ENCODE assay signal across 16 mouse cellular contexts in genomic region chrX:99560699-99561098, GRCm38 (mm10).
DNase-seq lines count a peak whose midpoint lies in the region; ATAC-seq lines count a peak whose summit lies in the region.
"Had no signal": no experiment of that assay in that cellular context is flagged by ENCODE, and none has a peak within 500 bp of the region (broad histone marks: within the 10 kb centered on the region; RNA-seq: fewer than 3 reads in every experiment).

No protein-coding gene starts in this region.

- no peaks in the 10 kb centered on the region for H3K36me3 ChIP-seq in forebrain, embryonic 10.5 days (replicated peaks)
- no peaks in the 10 kb centered on the region for H3K36me3 ChIP-seq in forebrain, embryonic 11.5 days (ENCODE audit: control insufficient read depth, insufficient read depth, low read length)
- no peaks in the 10 kb centered on the region for H3K36me3 ChIP-seq in midbrain, embryonic 10.5 days
- H3K36me3 ChIP-seq in midbrain, embryonic 15.5 days (replicated peaks) = no peaks in the 10 kb centered on the region
- H3K36me3 ChIP-seq in forebrain, embryonic 15.5 days = no peaks in the 10 kb centered on the region
- no peaks in the 10 kb centered on the region for H3K36me3 ChIP-seq in kidney, embryonic 14.5 days (ENCODE audit: control insufficient read depth, insufficient read depth, low read length)

- H3K4me2 ChIP-seq in forebrain, embryonic 11.5 days (ENCODE audit: low read depth, low read length, severe bottlenecking) = no peak overlapping the region
- H3K4me2 ChIP-seq in midbrain, embryonic 15.5 days = no peak overlapping the region
- H3K4me2 ChIP-seq in forebrain, embryonic 15.5 days (replicated peaks) = no peak overlapping the region
- no peak overlapping the region for H3K4me2 ChIP-seq in kidney, embryonic 14.5 days (replicated peaks; ENCODE audit: low read depth, low read length)

- peaks cover 100% of the 10 kb centered on the region for H3K27me3 ChIP-seq in forebrain, embryonic 10.5 days (ENCODE audit: poor library complexity, severe bottlenecking)
- peaks cover 27% of the 10 kb centered on the region for H3K27me3 ChIP-seq in forebrain, embryonic 11.5 days (ENCODE audit: control insufficient read depth, insufficient read depth, low read length)
- H3K27me3 ChIP-seq in midbrain, embryonic 10.5 days (ENCODE audit: low read depth, poor library complexity, severe bottlenecking) = peaks cover 100% of the 10 kb centered on the region
- H3K27me3 ChIP-seq in midbrain, embryonic 15.5 days (replicated peaks) = peaks cover 43% of the 10 kb centered on the region
- H3K27me3 ChIP-seq in forebrain, embryonic 15.5 days = no peaks in the 10 kb centered on the region
- peaks cover 5% of the 10 kb centered on the region; the same call in 1 of the 2 replicates for H3K27me3 ChIP-seq in kidney, embryonic 14.5 days (ENCODE audit: control insufficient read depth, insufficient read depth, low read length)

- H3K4me3 ChIP-seq in forebrain, embryonic 10.5 days = no peak overlapping the region
- no peak overlapping the region for H3K4me3 ChIP-seq in forebrain, embryonic 11.5 days (ENCODE audit: low read depth, low read length)
- no peak overlapping the region for H3K4me3 ChIP-seq in midbrain, embryonic 10.5 days
- H3K4me3 ChIP-seq in midbrain, embryonic 15.5 days = no peak overlapping the region
- H3K4me3 ChIP-seq in forebrain, embryonic 15.5 days = no peak overlapping the region
- no peak overlapping the region for H3K4me3 ChIP-seq in kidney, embryonic 14.5 days (ENCODE audit: low read length)
- H3K4me3 ChIP-seq: left cerebral cortex, adult 2 months; megakaryocyte, embryonic 14.5 days; myocyte had no signal

- peaks cover 54% of the 10 kb centered on the region for H3K4me1 ChIP-seq in forebrain, embryonic 10.5 days
- peaks cover 8% of the 10 kb centered on the region; the same call in 1 of the 2 replicates for H3K4me1 ChIP-seq in forebrain, embryonic 11.5 days (replicated peaks; ENCODE audit: control insufficient read depth, insufficient read depth, low read length)
- H3K4me1 ChIP-seq in midbrain, embryonic 10.5 days = peaks cover 50% of the 10 kb centered on the region
- peaks cover 16% of the 10 kb centered on the region for H3K4me1 ChIP-seq in midbrain, embryonic 15.5 days
- peaks cover 43% of the 10 kb centered on the region for H3K4me1 ChIP-seq in forebrain, embryonic 15.5 days
- H3K4me1 ChIP-seq in kidney, embryonic 14.5 days (ENCODE audit: control insufficient read depth, insufficient read depth, low read length) = 0 out of 2 replicates have a peak, but pooled peaks cover 3% of the 10 kb centered on the region

- no peak for DNase-seq in forebrain, embryonic 10.5 days (ENCODE audit: extremely low spot score, low spot score)
- DNase-seq in forebrain, embryonic 11.5 days (ENCODE audit: low spot score) = no peak
- DNase-seq in midbrain, embryonic 10.5 days (ENCODE audit: low spot score) = no peak
- DNase-seq in lung, postnatal 25 days (ENCODE audit: low spot score) = peak; percentile 40
- DNase-seq: gastrocnemius, postnatal 14 days; kidney, adult 11 months; kidney, postnatal 36 days; liver had no signal

- WGBS in forebrain, embryonic 10.5 days = 83% methylated on average over 2 of the region's 2 CpGs
- WGBS in forebrain, embryonic 11.5 days = 63% methylated on average over 2 of the region's 2 CpGs
- WGBS in midbrain, embryonic 10.5 days = 81% methylated on average over 2 of the region's 2 CpGs
- 80% methylated on average over 2 of the region's 2 CpGs for WGBS in midbrain, embryonic 15.5 days
- WGBS in forebrain, embryonic 15.5 days = 37% methylated on average over 2 of the region's 2 CpGs
- 92% methylated on average over 2 of the region's 2 CpGs for WGBS in kidney, embryonic 14.5 days

- no peaks in the 10 kb centered on the region for H3K9me3 ChIP-seq in forebrain, embryonic 10.5 days
- no peaks in the 10 kb centered on the region for H3K9me3 ChIP-seq in forebrain, embryonic 11.5 days (ENCODE audit: control insufficient read depth, low read length)
- H3K9me3 ChIP-seq in midbrain, embryonic 10.5 days (replicated peaks) = no peaks in the 10 kb centered on the region
- H3K9me3 ChIP-seq in midbrain, embryonic 15.5 days = no peaks in the 10 kb centered on the region
- H3K9me3 ChIP-seq in forebrain, embryonic 15.5 days = no peaks in the 10 kb centered on the region
- H3K9me3 ChIP-seq in kidney, embryonic 14.5 days (ENCODE audit: control insufficient read depth, low read length) = no peaks in the 10 kb centered on the region
- H3K9me3 ChIP-seq: megakaryocyte, embryonic 14.5 days had no signal

- 0 out of 2 replicates have a peak overlapping the region, but pooled peaks have one; percentile 11 for H3K27ac ChIP-seq in forebrain, embryonic 10.5 days
- no peak overlapping the region for H3K27ac ChIP-seq in forebrain, embryonic 11.5 days (ENCODE audit: low read depth, low read length)
- H3K27ac ChIP-seq in midbrain, embryonic 10.5 days (replicated peaks) = 0 out of 2 replicates have a peak overlapping the region, but pooled peaks have one; percentile 23
- no peak overlapping the region for H3K27ac ChIP-seq in midbrain, embryonic 15.5 days
- H3K27ac ChIP-seq in forebrain, embryonic 15.5 days (replicated peaks) = peak overlapping the region; percentile 70
- H3K27ac ChIP-seq in kidney, embryonic 14.5 days (ENCODE audit: low read depth, low read length) = no peak overlapping the region
- H3K27ac ChIP-seq: left cerebral cortex, adult 2 months had no signal

- no peak for ATAC-seq in forebrain, embryonic 11.5 days (replicated peaks; ENCODE audit: low FRiP score)
- ATAC-seq in midbrain, embryonic 15.5 days (replicated peaks) = no peak
- ATAC-seq in forebrain, embryonic 15.5 days (replicated peaks) = peak; percentile 51
- ATAC-seq in megakaryocyte, adult 5-6 weeks (ENCODE audit: poor library complexity, severe bottlenecking) = no peak
- no peak for ATAC-seq in kidney, embryonic 14.5 days (ENCODE audit: low FRiP score, low TSS enrichment)
- ATAC-seq: activated CD4-positive, CD25-positive, alpha-beta regulatory T cell, adult 4 months had no signal

- H3K9ac ChIP-seq in forebrain, embryonic 11.5 days (ENCODE audit: low read length) = no peak overlapping the region
- H3K9ac ChIP-seq in midbrain, embryonic 15.5 days = no peak overlapping the region
- no peak overlapping the region for H3K9ac ChIP-seq in forebrain, embryonic 15.5 days (replicated peaks)
- no peak overlapping the region for H3K9ac ChIP-seq in kidney, embryonic 14.5 days (ENCODE audit: low read depth, low read length)

Comparison
In these comparisons a context has a peak if more than half of its experiments do, and no peak if none do; other contexts are left out.
1. H3K27ac ChIP-seq: peak in forebrain, embryonic 10.5 days (single experiment), midbrain, embryonic 10.5 days (single experiment) and forebrain, embryonic 15.5 days (single experiment); none in forebrain, embryonic 11.5 days (single experiment), midbrain, embryonic 15.5 days (single experiment) and kidney, embryonic 14.5 days (single experiment).